Mouse (Mus musculus): Measurements from ENCODE around the gene Asb6. TPM values are rescaled to one million over a fixed set of nuclear protein-coding genes. Genes with fewer than 3 reads are reported as not detected.

Asb6 gene
- total and polyA plus RNA-seq, 2 experiments, result 4.6 to 17.4 TPM

GRCm38 (mm10) chr2:30857076-30857475, 26.9 kb upstream of the Asb6 start:
- Histone ChIP-seq H3K36me3 (ENCODE audit: control insufficient read depth, insufficient read depth, low read length) (no peaks in the 10 kb centered on the region), H3K4me1 (ENCODE audit: control insufficient read depth, insufficient read depth, low read length) (no peaks in the 10 kb centered on the region), H3K4me3 (ENCODE audit: insufficient read depth, low read depth, low read length) (no peak overlapping the region), H3K27ac (replicated peaks; ENCODE audit: insufficient read depth, low read depth, low read length) (no peak overlapping the region), H3K27me3 (ENCODE audit: control insufficient read depth, insufficient read depth, low read length) (no peaks in the 10 kb centered on the region), H3K9ac (ENCODE audit: low read depth, low read length) (no peak overlapping the region), H3K79me2 (ENCODE audit: control insufficient read depth, insufficient read depth, low read length) (no peaks in the 10 kb centered on the region)
- 76% methylated on average over 6 of the region's 6 CpGs for WGBS
- no peak for TF ChIP-seq CTCF (IDR thresholded peaks at IDR 0.05; ENCODE audit: low read depth, low read length)
- no peak for TF ChIP-seq POLR2A (IDR thresholded peaks at IDR 0.05; ENCODE audit: extremely low read depth, insufficient read depth, low read length)
- DNase-seq (ENCODE audit: extremely low read depth, low read depth, low spot score), result no peak

DNA sequence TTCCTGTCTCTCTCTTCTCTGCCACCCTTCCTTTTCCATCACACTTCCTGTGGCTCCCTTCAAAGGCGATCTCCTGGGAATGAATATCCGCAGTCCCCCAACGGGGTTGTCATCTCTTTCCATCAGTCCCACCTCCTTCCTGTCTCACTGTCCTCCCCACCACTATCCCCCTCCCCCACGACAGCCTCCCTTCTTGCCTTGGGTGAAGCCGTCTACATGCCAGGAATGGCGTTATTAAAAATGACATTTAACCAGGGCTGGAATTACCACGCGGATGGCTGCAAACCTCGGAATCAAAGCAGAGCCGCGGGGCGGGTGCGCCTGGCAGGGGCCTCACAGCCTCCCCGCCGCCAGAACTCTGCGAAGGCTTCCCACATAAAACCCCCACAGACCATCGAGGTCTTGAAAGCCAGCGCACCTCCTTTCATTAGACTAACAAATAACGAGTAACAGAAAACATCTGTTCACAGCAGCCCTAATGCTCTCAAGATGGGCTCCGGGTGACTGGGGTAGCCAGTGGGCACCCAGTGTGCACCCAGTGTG, 22.7 kb upstream of the Asb6 start:
- Histone ChIP-seq H3K4me3 (ENCODE audit: insufficient read depth, low read depth, low read length) (no peak overlapping the region), H3K36me3 (ENCODE audit: control insufficient read depth, insufficient read depth, low read length) (no peaks in the 10 kb centered on the region), H3K27me3 (ENCODE audit: control insufficient read depth, insufficient read depth, low read length) (no peaks in the 10 kb centered on the region), H3K79me2 (ENCODE audit: control insufficient read depth, insufficient read depth, low read length) (no peaks in the 10 kb centered on the region), H3K9ac (ENCODE audit: low read depth, low read length) (no peak overlapping the region), H3K4me1 (ENCODE audit: control insufficient read depth, insufficient read depth, low read length) (no peaks in the 10 kb centered on the region), H3K27ac (replicated peaks; ENCODE audit: insufficient read depth, low read depth, low read length) (no peak overlapping the region)
- no peak for DNase-seq (ENCODE audit: extremely low read depth, low read depth, low spot score)
- 61% methylated on average over 20 of the region's 20 CpGs for WGBS
- TF ChIP-seq POLR2A (IDR thresholded peaks at IDR 0.05; ENCODE audit: extremely low read depth, insufficient read depth, low read length), result no peak
- no peak for TF ChIP-seq CTCF (IDR thresholded peaks at IDR 0.05; ENCODE audit: low read depth, low read length)

- WGBS, result 42% methylated on average over 6 of the region's 6 CpGs
- Histone ChIP-seq H3K4me1 (ENCODE audit: control insufficient read depth, insufficient read depth, low read length) (no peaks in the 10 kb centered on the region), H3K79me2 (ENCODE audit: control insufficient read depth, insufficient read depth, low read length) (no peaks in the 10 kb centered on the region), H3K9ac (ENCODE audit: low read depth, low read length) (no peak overlapping the region), H3K36me3 (ENCODE audit: control insufficient read depth, insufficient read depth, low read length) (no peaks in the 10 kb centered on the region), H3K27ac (replicated peaks; ENCODE audit: insufficient read depth, low read depth, low read length) (no peak overlapping the region), H3K27me3 (ENCODE audit: control insufficient read depth, insufficient read depth, low read length) (0 out of 2 replicates have a peak, but pooled peaks cover 3% of the 10 kb centered on the region), H3K4me3 (ENCODE audit: insufficient read depth, low read depth, low read length) (no peak overlapping the region)
- DNase-seq (ENCODE audit: extremely low read depth, low read depth, low spot score), result no peak
- TF ChIP-seq POLR2A (IDR thresholded peaks at IDR 0.05; ENCODE audit: extremely low read depth, insufficient read depth, low read length) (no peak), CTCF (IDR thresholded peaks at IDR 0.05; ENCODE audit: low read depth, low read length) (no peak)
These were observed 20.4 kb upstream of the Asb6 start for GRCm38 (mm10) chr2:30850581-30850980.

- Histone ChIP-seq H3K79me2 (ENCODE audit: control insufficient read depth, insufficient read depth, low read length) (no peaks in the 10 kb centered on the region), H3K36me3 (ENCODE audit: control insufficient read depth, insufficient read depth, low read length) (no peaks in the 10 kb centered on the region), H3K4me3 (ENCODE audit: insufficient read depth, low read depth, low read length) (no peak overlapping the region), H3K9ac (ENCODE audit: low read depth, low read length) (no peak overlapping the region), H3K4me1 (ENCODE audit: control insufficient read depth, insufficient read depth, low read length) (no peaks in the 10 kb centered on the region), H3K27me3 (ENCODE audit: control insufficient read depth, insufficient read depth, low read length) (peaks cover 12% of the 10 kb centered on the region; the same call in 1 of the 2 replicates), H3K27ac (replicated peaks; ENCODE audit: insufficient read depth, low read depth, low read length) (no peak overlapping the region)
- TF ChIP-seq CTCF (IDR thresholded peaks at IDR 0.05; ENCODE audit: low read depth, low read length) (no peak), POLR2A (IDR thresholded peaks at IDR 0.05; ENCODE audit: extremely low read depth, insufficient read depth, low read length) (no peak)
- 80% methylated on average over 8 of the region's 8 CpGs for WGBS
- DNase-seq (ENCODE audit: extremely low read depth, low read depth, low spot score), result no peak
These were observed 18.1 kb upstream of the Asb6 start for GRCm38 (mm10) chr2:30848184-30848583.

- Histone ChIP-seq H3K27ac (replicated peaks; ENCODE audit: insufficient read depth, low read depth, low read length) (no peak overlapping the region), H3K4me1 (ENCODE audit: control insufficient read depth, insufficient read depth, low read length) (no peaks in the 10 kb centered on the region), H3K79me2 (ENCODE audit: control insufficient read depth, insufficient read depth, low read length) (no peaks in the 10 kb centered on the region), H3K36me3 (ENCODE audit: control insufficient read depth, insufficient read depth, low read length) (no peaks in the 10 kb centered on the region), H3K9ac (ENCODE audit: low read depth, low read length) (no peak overlapping the region), H3K27me3 (ENCODE audit: control insufficient read depth, insufficient read depth, low read length) (peaks cover 12% of the 10 kb centered on the region; the same call in 1 of the 2 replicates), H3K4me3 (ENCODE audit: insufficient read depth, low read depth, low read length) (no peak overlapping the region)
- TF ChIP-seq CTCF (IDR thresholded peaks at IDR 0.05; ENCODE audit: low read depth, low read length) (no peak), POLR2A (IDR thresholded peaks at IDR 0.05; ENCODE audit: extremely low read depth, insufficient read depth, low read length) (no peak)
- 56% methylated on average over 6 of the region's 6 CpGs for WGBS
- DNase-seq (ENCODE audit: extremely low read depth, low read depth, low spot score), result no peak
These were observed 16.6 kb upstream of the Asb6 start for GRCm38 (mm10) chr2:30846723-30847122.

DNA sequence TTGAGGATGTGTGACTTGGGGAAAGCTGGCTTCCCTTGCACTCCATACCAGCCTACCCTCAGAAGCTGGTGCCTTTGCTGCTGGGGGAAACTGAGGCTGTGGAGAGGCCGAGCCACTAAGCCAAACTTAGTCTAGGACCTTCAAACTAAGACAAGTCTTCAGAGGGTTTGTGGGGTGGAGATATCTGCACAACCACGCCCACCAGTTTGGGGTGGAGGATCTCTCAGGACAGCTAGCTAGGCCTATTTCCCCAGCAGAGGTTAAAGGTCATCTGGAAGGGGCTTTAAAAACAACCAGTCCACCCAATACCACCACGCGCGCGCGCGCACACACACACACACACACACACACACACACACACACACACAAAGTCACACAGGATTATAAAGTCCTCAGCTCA, 16.1 kb upstream of the Asb6 start:
- H3K36me3 ChIP-seq (ENCODE audit: control insufficient read depth, insufficient read depth, low read length), result no peaks in the 10 kb centered on the region
- DNase-seq (ENCODE audit: extremely low read depth, low read depth, low spot score), result no peak
- H3K9ac ChIP-seq (ENCODE audit: low read depth, low read length), result no peak overlapping the region
- H3K4me3 ChIP-seq (ENCODE audit: insufficient read depth, low read depth, low read length), result no peak overlapping the region
- WGBS, result 85% methylated on average over 8 of the region's 8 CpGs
- H3K27ac ChIP-seq (replicated peaks; ENCODE audit: insufficient read depth, low read depth, low read length), result no peak overlapping the region
- H3K4me1 ChIP-seq (ENCODE audit: control insufficient read depth, insufficient read depth, low read length), result no peaks in the 10 kb centered on the region
- TF ChIP-seq POLR2A (IDR thresholded peaks at IDR 0.05; ENCODE audit: extremely low read depth, insufficient read depth, low read length) (no peak), CTCF (IDR thresholded peaks at IDR 0.05; ENCODE audit: low read depth, low read length) (no peak)
- H3K27me3 ChIP-seq (ENCODE audit: control insufficient read depth, insufficient read depth, low read length), result peaks cover 12% of the 10 kb centered on the region; the same call in 1 of the 2 replicates
- H3K79me2 ChIP-seq (ENCODE audit: control insufficient read depth, insufficient read depth, low read length), result no peaks in the 10 kb centered on the region
